Mouse (Mus musculus): ENCODE measurements around the gene Lamb3. TPM values are rescaled to one million over a fixed set of nuclear protein-coding genes. Genes with fewer than 3 reads are reported as not detected.
A peak's percentile ranks its signal among the peaks of the same experiment; 100 is the strongest.

Lamb3 gene
- polyA plus RNA-seq, 1 experiment, result not detected

DNA sequence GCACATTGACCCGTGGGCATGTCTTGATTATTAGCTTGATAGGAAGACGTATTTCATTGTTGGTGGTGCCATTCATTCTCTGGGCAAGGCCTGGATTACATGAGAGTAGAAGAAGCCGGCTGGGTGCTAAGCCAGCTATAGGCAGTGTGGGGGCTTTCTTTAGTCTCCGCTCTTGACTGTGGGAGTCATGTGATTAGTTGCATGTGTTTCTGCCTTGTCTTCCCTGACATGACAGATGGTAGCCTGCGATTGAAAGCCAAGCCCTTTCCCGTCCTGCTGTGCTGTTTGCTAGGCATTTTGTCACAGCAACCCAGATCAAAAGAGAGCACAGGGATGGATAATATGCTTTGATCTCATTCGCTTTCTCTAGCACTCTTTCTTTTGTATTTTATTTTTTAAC is 97.9 kb downstream of the Lamb3 start:
- 60% methylated on average over 7 of the region's 7 CpGs for WGBS
- Histone ChIP-seq H3K27ac (ENCODE audit: insufficient read depth, low read depth, low read length) (no peak overlapping the region), H3K4me1 (ENCODE audit: control insufficient read depth, insufficient read depth, low read length) (no peaks in the 10 kb centered on the region), H3K4me3 (ENCODE audit: insufficient read depth, low read depth, low read length) (no peak overlapping the region)
- TF ChIP-seq CTCF (IDR thresholded peaks at IDR 0.05; ENCODE audit: insufficient read depth, low read depth, low read length), result no peak

GRCm38 (mm10) chr1:193306832-193307231 is 99.3 kb downstream of the Lamb3 start:
- Histone ChIP-seq H3K4me3 (ENCODE audit: insufficient read depth, low read depth, low read length) (no peak overlapping the region), H3K27ac (ENCODE audit: insufficient read depth, low read depth, low read length) (no peak overlapping the region), H3K4me1 (ENCODE audit: control insufficient read depth, insufficient read depth, low read length) (no peaks in the 10 kb centered on the region)
- WGBS, result 99% methylated on average over 2 of the region's 2 CpGs
- TF ChIP-seq POLR2A (IDR thresholded peaks at IDR 0.05; ENCODE audit: insufficient read depth, low read depth, low read length), result no peak
- no peak for TF ChIP-seq CTCF (IDR thresholded peaks at IDR 0.05; ENCODE audit: insufficient read depth, low read depth, low read length)

- no peak for TF ChIP-seq POLR2A (IDR thresholded peaks at IDR 0.05; ENCODE audit: insufficient read depth, low read depth, low read length)
- no peak for TF ChIP-seq CTCF (IDR thresholded peaks at IDR 0.05; ENCODE audit: insufficient read depth, low read depth, low read length)
- WGBS, result 72% methylated on average over 1 of the region's 1 CpGs
- H3K4me1 ChIP-seq (ENCODE audit: control insufficient read depth, insufficient read depth, low read length), result no peaks in the 10 kb centered on the region
- H3K4me3 ChIP-seq (ENCODE audit: insufficient read depth, low read depth, low read length), result no peak overlapping the region
- no peak overlapping the region for H3K27ac ChIP-seq (ENCODE audit: insufficient read depth, low read depth, low read length)
Measured at GRCm38 (mm10) chr1:193309785-193310518, 102.5 kb downstream of the Lamb3 start.

DNA sequence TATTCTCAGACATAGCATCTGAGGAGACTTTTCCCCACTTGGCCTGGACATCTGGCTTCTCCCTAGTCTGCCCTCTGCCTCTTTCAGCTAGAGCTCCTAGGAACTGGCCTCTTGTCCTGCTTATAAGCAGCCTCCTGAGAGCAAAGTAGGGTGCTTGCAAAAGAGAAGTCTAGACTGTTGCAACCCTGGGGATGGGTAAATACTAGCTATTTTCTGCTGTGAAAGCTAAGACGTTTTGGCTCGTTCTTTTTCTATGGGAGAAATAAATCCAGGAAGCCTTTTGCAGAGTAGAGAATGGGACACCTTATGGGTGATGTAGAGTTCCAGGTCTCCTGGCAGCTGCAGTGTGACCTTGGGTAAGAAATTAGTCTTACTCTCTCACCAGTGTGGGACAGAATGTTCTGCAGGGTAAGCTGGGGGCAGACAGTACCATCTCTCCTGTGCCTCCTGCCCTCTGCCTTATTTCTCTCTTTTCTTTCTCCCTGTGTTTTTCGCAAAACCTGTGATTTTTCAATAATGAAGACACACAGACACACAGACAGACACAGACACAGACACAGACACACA is 103.1 kb downstream of the Lamb3 start:
- TF ChIP-seq POLR2A (IDR thresholded peaks at IDR 0.05; ENCODE audit: insufficient read depth, low read depth, low read length) (no peak), CTCF (IDR thresholded peaks at IDR 0.05; ENCODE audit: insufficient read depth, low read depth, low read length) (no peak)
- H3K4me1 ChIP-seq (ENCODE audit: control insufficient read depth, insufficient read depth, low read length), result no peaks in the 10 kb centered on the region
- H3K27ac ChIP-seq (ENCODE audit: insufficient read depth, low read depth, low read length), result no peak overlapping the region
- H3K4me3 ChIP-seq (ENCODE audit: insufficient read depth, low read depth, low read length), result no peak overlapping the region
- WGBS, result 83% methylated on average over 3 of the region's 3 CpGs

GRCm38 (mm10) chr1:193311596-193311995 is 104.1 kb downstream of the Lamb3 start:
- 91% methylated on average over 1 of the region's 1 CpGs for WGBS
- no peak for TF ChIP-seq CTCF (IDR thresholded peaks at IDR 0.05; ENCODE audit: insufficient read depth, low read depth, low read length)
- TF ChIP-seq POLR2A (IDR thresholded peaks at IDR 0.05; ENCODE audit: insufficient read depth, low read depth, low read length), result no peak
- H3K27ac ChIP-seq (ENCODE audit: insufficient read depth, low read depth, low read length), result no peak overlapping the region
- H3K4me3 ChIP-seq (ENCODE audit: insufficient read depth, low read depth, low read length), result no peak overlapping the region
- peaks cover 5% of the 10 kb centered on the region for H3K4me1 ChIP-seq (ENCODE audit: control insufficient read depth, insufficient read depth, low read length)

DNA sequence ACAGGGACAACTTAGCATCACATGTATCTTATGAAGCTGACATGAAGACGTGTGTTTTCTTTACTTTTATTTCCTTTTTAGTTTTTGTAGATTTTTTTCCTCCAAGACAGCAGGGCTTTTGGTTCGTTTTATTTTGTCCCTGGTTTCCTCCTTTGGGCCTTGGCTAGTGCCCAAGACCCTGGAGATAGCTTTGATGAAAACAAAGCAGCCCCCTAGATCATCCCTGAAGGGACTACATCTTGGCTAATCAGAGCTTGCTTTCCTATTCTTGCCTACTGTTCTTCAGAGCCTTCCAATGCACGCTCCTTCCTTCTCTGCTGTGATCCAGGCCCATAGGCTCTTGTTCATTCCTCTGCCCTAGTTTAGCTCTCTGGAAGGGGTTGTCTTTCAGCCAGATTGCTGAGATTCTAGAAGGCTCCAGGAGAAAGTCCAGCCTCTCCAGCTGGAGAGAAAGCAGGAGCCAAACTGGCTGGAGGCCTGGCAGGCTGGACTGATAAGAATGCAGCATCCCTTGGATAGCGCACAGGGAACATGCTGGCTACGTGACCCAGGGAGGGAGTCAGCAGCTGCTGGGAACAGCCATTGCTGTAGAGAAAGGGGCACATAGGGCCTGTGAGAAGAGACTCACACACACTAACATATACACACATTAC is 108.3 kb downstream of the Lamb3 start:
- H3K27ac ChIP-seq (ENCODE audit: insufficient read depth, low read depth, low read length), result 0 out of 2 replicates have a peak overlapping the region, but pooled peaks have one; percentile 9
- TF ChIP-seq CTCF (IDR thresholded peaks at IDR 0.05; ENCODE audit: insufficient read depth, low read depth, low read length) (no peak), POLR2A (IDR thresholded peaks at IDR 0.05; ENCODE audit: insufficient read depth, low read depth, low read length) (no peak)
- 63% methylated on average over 5 of the region's 5 CpGs for WGBS

DNA sequence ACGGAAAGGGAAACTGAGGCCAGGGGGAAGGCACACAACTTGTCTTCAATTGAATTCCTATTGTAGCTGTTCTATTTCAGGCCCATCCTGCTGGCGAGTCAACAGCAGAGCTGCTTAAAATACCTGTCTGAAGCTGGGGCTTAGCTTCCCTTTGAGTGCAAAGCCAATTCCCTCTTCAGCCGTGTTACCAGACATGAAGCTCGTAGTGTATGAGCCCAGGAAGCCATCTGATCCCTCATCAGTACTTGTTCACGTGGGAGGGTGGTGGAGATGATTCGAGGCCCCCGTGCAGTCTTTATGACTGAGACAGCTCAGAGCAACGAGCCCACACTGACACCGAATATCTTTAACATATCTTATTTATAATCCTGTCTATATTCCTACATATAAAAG is 108.9 kb downstream of the Lamb3 start:
- WGBS, result 76% methylated on average over 9 of the region's 9 CpGs
- Histone ChIP-seq H3K4me1 (ENCODE audit: control insufficient read depth, insufficient read depth, low read length) (peaks cover 20% of the 10 kb centered on the region), H3K4me3 (ENCODE audit: insufficient read depth, low read depth, low read length) (no peak overlapping the region), H3K27ac (ENCODE audit: insufficient read depth, low read depth, low read length) (0 out of 2 replicates have a peak overlapping the region, but pooled peaks have one; percentile 9)
- TF ChIP-seq CTCF (IDR thresholded peaks at IDR 0.05; ENCODE audit: insufficient read depth, low read depth, low read length) (no peak), POLR2A (IDR thresholded peaks at IDR 0.05; ENCODE audit: insufficient read depth, low read depth, low read length) (no peak)

More for the DNA sequence above, 108.3 kb downstream of the Lamb3 start:
- Histone ChIP-seq H3K4me1 (ENCODE audit: control insufficient read depth, insufficient read depth, low read length) (peaks cover 20% of the 10 kb centered on the region), H3K4me3 (ENCODE audit: insufficient read depth, low read depth, low read length) (no peak overlapping the region)

DNA sequence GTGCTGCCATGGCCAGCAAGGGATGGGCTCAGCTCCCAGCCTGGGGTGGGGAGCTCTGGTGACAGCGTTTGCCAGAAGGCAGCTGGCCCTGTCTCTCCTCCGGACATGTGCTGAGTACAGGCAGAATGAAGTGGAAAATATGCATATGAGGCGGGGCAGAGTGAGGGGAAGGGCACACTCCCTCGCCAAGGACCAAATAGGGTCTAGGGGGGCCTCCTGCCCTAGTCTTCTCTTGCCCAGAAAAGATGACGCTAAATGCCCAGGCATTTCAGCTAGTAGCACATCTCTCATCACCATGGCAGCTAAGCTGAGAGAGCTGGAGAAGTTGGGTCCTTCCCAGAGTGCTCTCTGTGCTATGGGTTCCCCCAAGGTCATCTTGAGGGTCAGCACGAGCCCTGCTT is 109.7 kb downstream of the Lamb3 start:
- no peak overlapping the region for H3K4me3 ChIP-seq (ENCODE audit: insufficient read depth, low read depth, low read length)
- whole genome bisulfite sequencing, result 43% methylated on average over 6 of the region's 6 CpGs
- no peak overlapping the region for H3K27ac ChIP-seq (ENCODE audit: insufficient read depth, low read depth, low read length)
- peaks cover 20% of the 10 kb centered on the region for H3K4me1 ChIP-seq (ENCODE audit: control insufficient read depth, insufficient read depth, low read length)
- TF ChIP-seq CTCF (IDR thresholded peaks at IDR 0.05; ENCODE audit: insufficient read depth, low read depth, low read length), result no peak
- TF ChIP-seq POLR2A (IDR thresholded peaks at IDR 0.05; ENCODE audit: insufficient read depth, low read depth, low read length), result no peak

- TF ChIP-seq POLR2A (IDR thresholded peaks at IDR 0.05; ENCODE audit: insufficient read depth, low read depth, low read length) (no peak), CTCF (IDR thresholded peaks at IDR 0.05; ENCODE audit: insufficient read depth, low read depth, low read length) (no peak)
- Histone ChIP-seq H3K4me3 (ENCODE audit: insufficient read depth, low read depth, low read length) (no peak overlapping the region), H3K27ac (ENCODE audit: insufficient read depth, low read depth, low read length) (no peak overlapping the region), H3K4me1 (ENCODE audit: control insufficient read depth, insufficient read depth, low read length) (peaks cover 20% of the 10 kb centered on the region)
- WGBS, result 29% methylated on average over 3 of the region's 3 CpGs
Measured at GRCm38 (mm10) chr1:193319721-193320120, 112.2 kb downstream of the Lamb3 start.

Data from olfactory bulb, adult 2 months (tissue).